Mouse (Mus musculus) liver, adult 10 weeks (tissue): ENCODE measurements around the gene Lrrc73. TPM values are rescaled to one million over a fixed set of nuclear protein-coding genes. Genes with fewer than 3 reads are reported as not detected.

Source experiments
- polyA plus RNA-seq: library from polyadenylated mRNA; stranded (reverse); fragments of 350-450 nt; fragmentation: Illumina TruSeq; extraction: RNeasy Lipid Tissue Mini Kit (QIAGEN cat#74804); gene quantifications from one replicate; pipeline ENCODE4 v1.2.3, GENCODE M21; 2014; ENCODE audit warnings: low read depth, low replicate concordance

Lrrc73 gene
- not detected for polyA plus RNA-seq

DNA sequence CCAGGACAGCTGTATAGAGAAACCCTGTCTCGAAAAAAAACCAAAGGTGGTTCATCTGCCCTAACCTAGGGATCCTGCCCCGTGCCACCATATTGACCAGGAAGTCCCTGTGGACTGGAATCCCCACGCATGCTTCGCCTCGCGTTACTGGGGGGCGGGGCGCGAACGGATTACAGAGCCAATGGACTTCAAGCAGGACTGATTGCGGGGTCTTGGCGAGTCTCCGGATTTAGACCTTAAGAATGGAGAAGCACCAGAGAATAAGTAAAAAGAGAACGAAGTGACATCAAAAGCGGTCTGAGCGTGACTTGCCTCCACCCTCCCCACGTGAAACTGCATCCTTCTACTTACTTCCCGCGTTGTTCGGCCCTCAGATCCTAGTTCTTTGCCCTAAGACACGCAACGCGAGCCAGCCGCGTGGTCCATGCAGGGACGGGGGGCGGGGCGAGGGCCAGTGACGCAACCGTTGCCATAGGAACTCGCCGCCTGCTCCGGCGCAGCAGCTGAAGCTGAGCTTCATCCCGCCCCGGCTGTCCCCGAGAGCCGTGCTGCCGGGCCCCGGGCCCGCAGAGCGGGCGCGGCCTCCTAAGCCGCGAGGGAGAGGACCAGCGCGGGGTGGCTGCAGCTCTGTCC is at the start of gene Lrrc73:
Lrrc73 (plus strand) TSS at position 80 of the 633 bp plus-strand sequence.

DNA sequence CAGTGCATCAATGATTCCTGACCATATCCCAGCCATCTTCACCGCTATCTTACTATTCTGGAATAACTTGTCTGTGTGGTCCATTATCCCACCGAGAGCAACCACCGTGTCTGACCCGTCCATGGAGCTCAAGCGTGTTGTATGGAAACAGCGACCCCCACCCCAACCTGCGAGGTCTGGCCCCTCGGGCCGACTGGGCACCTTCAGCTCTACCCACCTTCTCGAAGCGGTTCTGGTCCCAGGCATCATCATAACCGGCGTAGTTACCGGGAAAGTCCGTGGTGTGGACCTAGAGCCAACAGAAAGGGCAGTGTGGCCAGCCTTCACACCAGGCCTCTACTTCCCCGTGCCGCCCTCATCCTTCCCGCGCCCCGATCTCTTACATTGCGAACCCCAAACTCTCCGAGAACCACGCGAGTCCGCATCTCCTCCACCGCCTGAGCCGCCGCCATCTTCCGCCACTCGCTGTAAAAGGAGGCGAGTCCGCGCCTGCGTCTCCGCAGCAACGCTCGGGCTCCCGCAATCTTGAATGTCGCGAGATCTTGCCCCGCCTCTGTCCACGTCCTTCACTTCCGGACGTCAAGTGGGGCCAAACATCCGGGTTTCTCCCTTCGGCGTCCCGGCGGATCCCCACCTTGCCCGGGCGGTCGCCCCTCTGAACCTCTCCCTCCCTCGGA is 5.7 kb upstream of the Lrrc73 start, which contains the start of the genes Polr1c and Yipf3:
Polr1c (minus strand) TSS at position 543 of the 677 bp plus-strand sequence.
Yipf3 (plus strand) TSS at position 569 of the 677 bp plus-strand sequence.

DNA sequence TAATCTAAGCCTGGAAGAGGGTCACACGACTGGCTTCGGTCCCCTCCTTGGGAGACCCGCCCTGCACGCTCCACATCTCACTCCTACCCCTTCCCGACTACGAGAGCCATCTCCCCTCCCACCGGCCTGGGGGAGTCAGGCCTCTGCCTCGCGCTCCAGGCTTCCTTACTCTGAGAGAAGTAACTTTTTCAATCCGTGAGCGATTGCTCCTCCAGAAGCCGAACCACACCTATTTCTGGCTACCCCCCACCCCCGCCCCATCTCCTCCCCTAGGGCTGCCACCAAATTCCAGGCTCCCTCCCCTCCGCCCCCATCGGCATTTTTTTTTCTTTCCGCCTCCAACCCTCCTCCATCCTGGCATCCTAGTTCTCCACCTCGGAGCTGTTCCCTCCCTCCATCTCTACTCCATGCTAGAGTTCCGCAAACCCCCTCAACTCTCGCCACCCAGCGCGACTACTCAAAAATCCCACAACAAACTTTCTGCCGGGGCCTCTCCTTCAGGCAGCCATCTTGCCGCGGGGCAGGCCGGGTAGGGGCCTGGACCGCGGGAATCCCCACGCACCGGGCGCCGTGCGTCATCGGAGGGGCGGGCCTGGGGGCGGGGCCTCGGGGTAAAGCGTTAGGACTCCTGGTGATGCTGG is 29.3 kb downstream of the Lrrc73 start, which contains the start of gene Tjap1:
Tjap1 (minus strand) TSS at position 544 of the 641 bp plus-strand sequence.

DNA sequence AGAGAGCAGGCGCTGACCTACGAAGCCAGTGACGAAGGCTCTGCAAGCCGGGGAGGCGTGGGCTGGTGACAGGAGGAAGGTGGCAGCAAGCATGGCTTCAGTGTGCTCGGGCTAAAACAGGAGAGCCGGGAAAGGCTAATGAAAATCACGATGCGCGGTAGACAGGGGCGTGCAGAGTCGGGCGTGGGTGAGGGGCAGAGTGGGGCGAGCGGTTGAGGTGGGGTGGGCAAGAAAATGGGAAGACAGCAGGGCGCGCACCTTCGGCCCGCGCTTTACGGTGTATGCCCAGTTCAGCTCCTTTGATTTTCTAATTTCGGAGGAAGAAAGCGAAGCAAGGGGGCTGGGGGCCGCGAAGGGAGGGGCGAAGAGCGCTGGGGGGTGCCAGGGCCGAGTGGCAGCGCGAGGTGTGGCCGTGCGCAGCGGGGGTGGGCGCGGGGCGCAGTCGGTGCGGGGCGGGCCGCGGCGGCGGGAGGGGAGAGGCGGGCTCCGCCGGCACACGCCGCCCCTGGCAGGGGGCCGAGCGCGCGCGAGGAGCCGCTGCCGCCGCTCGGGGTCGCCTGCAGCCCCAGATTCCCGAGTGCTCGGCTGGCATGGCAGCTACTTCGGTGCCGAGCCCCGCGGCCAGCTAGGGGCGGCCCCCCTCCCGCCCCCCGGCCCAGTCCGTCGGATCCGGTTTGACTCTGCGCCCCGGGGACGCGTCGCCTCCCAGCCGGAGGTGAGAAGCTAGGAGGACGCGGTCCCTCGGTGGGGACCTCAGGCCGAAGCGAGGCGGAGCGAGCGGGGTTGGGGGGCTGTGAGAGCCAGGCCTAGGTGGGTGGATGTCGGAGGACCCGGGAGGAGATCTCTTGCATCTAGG is 44.3 kb downstream of the Lrrc73 start, which contains the start of gene Dlk2:
Dlk2 (plus strand) TSS at position 58 of the 856 bp plus-strand sequence.

Other genes starting within 250 kb of the Lrrc73 start
- gene Vegfa, start 221.2 kb upstream of the Lrrc73 start, polyA plus RNA-seq, result 66.7 TPM
- gene Mrps18a, start 142.5 kb upstream of the Lrrc73 start, polyA plus RNA-seq, result 19.0 TPM
- gene Rsph9, start 109.3 kb upstream of the Lrrc73 start, polyA plus RNA-seq, result not detected
- 1.6 TPM for gene Mad2l1bp, start 100.0 kb upstream of the Lrrc73 start, polyA plus RNA-seq
- 8.0 TPM for gene Gtpbp2, start 92.5 kb upstream of the Lrrc73 start, polyA plus RNA-seq
- 3.5 TPM for gene Polh, start 50.9 kb upstream of the Lrrc73 start, polyA plus RNA-seq
- 5.1 TPM for gene Xpo5, start 50.7 kb upstream of the Lrrc73 start, polyA plus RNA-seq
- gene Polr1c, start 5.5 kb upstream of the Lrrc73 start, polyA plus RNA-seq, result 6.4 TPM
- 3.2 TPM for gene Yipf3, start 5.5 kb upstream of the Lrrc73 start, polyA plus RNA-seq
- gene Tjap1, start 29.5 kb downstream of the Lrrc73 start, polyA plus RNA-seq, result 0.82 TPM
- gene Dlk2, start 43.9 kb downstream of the Lrrc73 start, polyA plus RNA-seq, result not detected
- gene Abcc10, start 74.8 kb downstream of the Lrrc73 start, polyA plus RNA-seq, result 0.64 TPM
- gene Zfp318, start 130.2 kb downstream of the Lrrc73 start, polyA plus RNA-seq, result 19.5 TPM
- gene Crip3, start 175.4 kb downstream of the Lrrc73 start, polyA plus RNA-seq, result not detected
- gene Slc22a7, start 184.9 kb downstream of the Lrrc73 start, polyA plus RNA-seq, result 3.3 TPM
- 0.05 TPM for gene Ttbk1, start 234.1 kb downstream of the Lrrc73 start, polyA plus RNA-seq
- gene Dnph1, start 243.2 kb downstream of the Lrrc73 start, polyA plus RNA-seq, result 3.6 TPM